Mouse (Mus musculus): Measurements from ENCODE around the gene Col1a1. TPM values are rescaled to one million over a fixed set of nuclear protein-coding genes. Genes with fewer than 3 reads are reported as not detected.

The Col1a1 gene
- polyA plus RNA-seq, 1 experiment from 2014 or later = 380 TPM

- WGBS = 31% methylated on average over 4 of the region's 4 CpGs
- Histone ChIP-seq H3K4me3 (ENCODE audit: low read length) (no peak overlapping the region), H3K27ac (ENCODE audit: low read depth, low read length) (peak overlapping the region; percentile 97; the same call in 1 of the 2 replicates), H3K9me3 (ENCODE audit: control insufficient read depth, low read length) (no peaks in the 10 kb centered on the region), H3K9ac (ENCODE audit: low read depth, low read length) (no peak overlapping the region), H3K4me2 (replicated peaks; ENCODE audit: low read depth, low read length) (no peak overlapping the region), H3K36me3 (ENCODE audit: control insufficient read depth, insufficient read depth, low read length) (no peaks in the 10 kb centered on the region), H3K27me3 (ENCODE audit: control insufficient read depth, insufficient read depth, low read length) (peaks cover under 1% of the 10 kb centered on the region; the same call in 1 of the 2 replicates), H3K4me1 (ENCODE audit: control insufficient read depth, insufficient read depth, low read length) (peaks cover 49% of the 10 kb centered on the region)
- no peak for ATAC-seq (ENCODE audit: low FRiP score, low TSS enrichment)
Observed at GRCm38 (mm10) chr11:94930151-94930550, 5.9 kb upstream of the Col1a1 start.

GRCm38 (mm10) chr11:94933584-94933983 lies 2.4 kb upstream of the Col1a1 start:
- peaks cover 42% of the 10 kb centered on the region for H3K4me1 ChIP-seq (ENCODE audit: control insufficient read depth, insufficient read depth, low read length)
- peak overlapping the region; percentile 40 for H3K9ac ChIP-seq (ENCODE audit: low read depth, low read length)
- no peak for ATAC-seq (ENCODE audit: low FRiP score, low TSS enrichment)
- no peak overlapping the region for H3K4me3 ChIP-seq (ENCODE audit: low read length)
- no peaks in the 10 kb centered on the region for H3K36me3 ChIP-seq (ENCODE audit: control insufficient read depth, insufficient read depth, low read length)
- peak overlapping the region; percentile 12; the same call in 1 of the 2 replicates for H3K4me2 ChIP-seq (replicated peaks; ENCODE audit: low read depth, low read length)
- H3K27me3 ChIP-seq (ENCODE audit: control insufficient read depth, insufficient read depth, low read length) = peaks cover 8% of the 10 kb centered on the region; the same call in 1 of the 2 replicates
- no peaks in the 10 kb centered on the region for H3K9me3 ChIP-seq (ENCODE audit: control insufficient read depth, low read length)
- 12% methylated on average over 8 of the region's 8 CpGs for WGBS
- peak overlapping the region; percentile 83 for H3K27ac ChIP-seq (ENCODE audit: low read depth, low read length)

GRCm38 (mm10) chr11:94934526-94934925 lies 1.5 kb upstream of the Col1a1 start:
- H3K36me3 ChIP-seq (ENCODE audit: control insufficient read depth, insufficient read depth, low read length) = peaks cover 8% of the 10 kb centered on the region; the same call in 1 of the 2 replicates
- 17% methylated on average over 11 of the region's 11 CpGs for WGBS
- no peaks in the 10 kb centered on the region for H3K9me3 ChIP-seq (ENCODE audit: control insufficient read depth, low read length)
- peak overlapping the region; percentile 10; the same call in 1 of the 2 replicates for H3K4me2 ChIP-seq (replicated peaks; ENCODE audit: low read depth, low read length)
- peaks cover 39% of the 10 kb centered on the region for H3K4me1 ChIP-seq (ENCODE audit: control insufficient read depth, insufficient read depth, low read length)
- no peak overlapping the region for H3K4me3 ChIP-seq (ENCODE audit: low read length)
- H3K27ac ChIP-seq (ENCODE audit: low read depth, low read length) = peak overlapping the region; percentile 83; the same call in 1 of the 2 replicates
- peaks cover 8% of the 10 kb centered on the region; the same call in 1 of the 2 replicates for H3K27me3 ChIP-seq (ENCODE audit: control insufficient read depth, insufficient read depth, low read length)
- no peak for ATAC-seq (ENCODE audit: low FRiP score, low TSS enrichment)
- H3K9ac ChIP-seq (ENCODE audit: low read depth, low read length) = no peak overlapping the region

GRCm38 (mm10) chr11:94936851-94937295 lies 849 bp downstream of the Col1a1 start:
- Histone ChIP-seq H3K36me3 (ENCODE audit: control insufficient read depth, insufficient read depth, low read length) (peaks cover 27% of the 10 kb centered on the region; the same call in 1 of the 2 replicates), H3K27me3 (ENCODE audit: control insufficient read depth, insufficient read depth, low read length) (peaks cover 8% of the 10 kb centered on the region; the same call in 1 of the 2 replicates), H3K9ac (ENCODE audit: low read depth, low read length) (peak overlapping the region; percentile 72), H3K4me1 (ENCODE audit: control insufficient read depth, insufficient read depth, low read length) (peaks cover 29% of the 10 kb centered on the region), H3K4me2 (replicated peaks; ENCODE audit: low read depth, low read length) (peak overlapping the region; percentile 52), H3K4me3 (ENCODE audit: low read length) (peak overlapping the region; percentile 59), H3K9me3 (ENCODE audit: control insufficient read depth, low read length) (no peaks in the 10 kb centered on the region), H3K27ac (ENCODE audit: low read depth, low read length) (peak overlapping the region; percentile 80; the same call in 1 of the 2 replicates)
- peak; percentile 77 for ATAC-seq (ENCODE audit: low FRiP score, low TSS enrichment)
- 0% methylated on average over 17 of the region's 17 CpGs for WGBS

- Histone ChIP-seq H3K9me3 (ENCODE audit: control insufficient read depth, low read length) (no peaks in the 10 kb centered on the region), H3K4me1 (ENCODE audit: control insufficient read depth, insufficient read depth, low read length) (peaks cover 29% of the 10 kb centered on the region), H3K36me3 (ENCODE audit: control insufficient read depth, insufficient read depth, low read length) (peaks cover 29% of the 10 kb centered on the region), H3K27me3 (ENCODE audit: control insufficient read depth, insufficient read depth, low read length) (peaks cover 8% of the 10 kb centered on the region; the same call in 1 of the 2 replicates), H3K4me3 (ENCODE audit: low read length) (peak overlapping the region; percentile 59), H3K4me2 (replicated peaks; ENCODE audit: low read depth, low read length) (peak overlapping the region; percentile 52), H3K9ac (ENCODE audit: low read depth, low read length) (peak overlapping the region; percentile 72; the same call in 1 of the 2 replicates), H3K27ac (ENCODE audit: low read depth, low read length) (peak overlapping the region; percentile 53; the same call in 1 of the 2 replicates)
- WGBS = under 1% methylated on average over 18 of the region's 18 CpGs
- peak; percentile 55 for ATAC-seq (ENCODE audit: low FRiP score, low TSS enrichment)
Observed at GRCm38 (mm10) chr11:94937335-94937781, 1.3 kb downstream of the Col1a1 start.

GRCm38 (mm10) chr11:94937787-94938186 lies 1.8 kb downstream of the Col1a1 start:
- peak overlapping the region; percentile 53; the same call in 1 of the 2 replicates for H3K27ac ChIP-seq (ENCODE audit: low read depth, low read length)
- peaks cover 29% of the 10 kb centered on the region for H3K4me1 ChIP-seq (ENCODE audit: control insufficient read depth, insufficient read depth, low read length)
- whole genome bisulfite sequencing = 2% methylated on average over 15 of the region's 15 CpGs
- peaks cover 8% of the 10 kb centered on the region; the same call in 1 of the 2 replicates for H3K27me3 ChIP-seq (ENCODE audit: control insufficient read depth, insufficient read depth, low read length)
- peak overlapping the region; percentile 59 for H3K4me3 ChIP-seq (ENCODE audit: low read length)
- H3K4me2 ChIP-seq (replicated peaks; ENCODE audit: low read depth, low read length) = peak overlapping the region; percentile 52
- H3K9me3 ChIP-seq (ENCODE audit: control insufficient read depth, low read length) = no peaks in the 10 kb centered on the region
- ATAC-seq (ENCODE audit: low FRiP score, low TSS enrichment) = 0 out of 2 replicates have a peak, but pooled peaks have one; percentile 0
- H3K9ac ChIP-seq (ENCODE audit: low read depth, low read length) = peak overlapping the region; percentile 72
- peaks cover 33% of the 10 kb centered on the region for H3K36me3 ChIP-seq (ENCODE audit: control insufficient read depth, insufficient read depth, low read length)

- Histone ChIP-seq H3K4me2 (replicated peaks; ENCODE audit: low read depth, low read length) (peak overlapping the region; percentile 52), H3K9me3 (ENCODE audit: control insufficient read depth, low read length) (no peaks in the 10 kb centered on the region), H3K27me3 (ENCODE audit: control insufficient read depth, insufficient read depth, low read length) (peaks cover 8% of the 10 kb centered on the region; the same call in 1 of the 2 replicates), H3K9ac (ENCODE audit: low read depth, low read length) (peak overlapping the region; percentile 72; the same call in 1 of the 2 replicates), H3K4me3 (ENCODE audit: low read length) (peak overlapping the region; percentile 59), H3K36me3 (ENCODE audit: control insufficient read depth, insufficient read depth, low read length) (peaks cover 38% of the 10 kb centered on the region), H3K4me1 (ENCODE audit: control insufficient read depth, insufficient read depth, low read length) (peaks cover 29% of the 10 kb centered on the region), H3K27ac (ENCODE audit: low read depth, low read length) (no peak overlapping the region; the same call in 1 of the 2 replicates)
- no peak for ATAC-seq (ENCODE audit: low FRiP score, low TSS enrichment)
- WGBS = 20% methylated on average over 9 of the region's 9 CpGs
Observed at GRCm38 (mm10) chr11:94938296-94938695, 2.3 kb downstream of the Col1a1 start.

GRCm38 (mm10) chr11:94939280-94939679 lies 3.3 kb downstream of the Col1a1 start:
- Histone ChIP-seq H3K9me3 (ENCODE audit: control insufficient read depth, low read length) (no peaks in the 10 kb centered on the region), H3K27me3 (ENCODE audit: control insufficient read depth, insufficient read depth, low read length) (peaks cover 8% of the 10 kb centered on the region; the same call in 1 of the 2 replicates), H3K27ac (ENCODE audit: low read depth, low read length) (peak overlapping the region; percentile 42; the same call in 1 of the 2 replicates), H3K9ac (ENCODE audit: low read depth, low read length) (peak overlapping the region; percentile 38; the same call in 1 of the 2 replicates), H3K36me3 (ENCODE audit: control insufficient read depth, insufficient read depth, low read length) (peaks cover 47% of the 10 kb centered on the region), H3K4me3 (ENCODE audit: low read length) (peak overlapping the region; percentile 59; the same call in 1 of the 2 replicates), H3K4me1 (ENCODE audit: control insufficient read depth, insufficient read depth, low read length) (peaks cover 22% of the 10 kb centered on the region), H3K4me2 (replicated peaks; ENCODE audit: low read depth, low read length) (peak overlapping the region; percentile 52)
- no peak for ATAC-seq (ENCODE audit: low FRiP score, low TSS enrichment)
- 20% methylated on average over 4 of the region's 4 CpGs for whole genome bisulfite sequencing

GRCm38 (mm10) chr11:94941121-94941520 lies 5.1 kb downstream of the Col1a1 start:
- Histone ChIP-seq H3K27ac (ENCODE audit: low read depth, low read length) (peak overlapping the region; percentile 32; the same call in 1 of the 2 replicates), H3K9ac (ENCODE audit: low read depth, low read length) (no peak overlapping the region), H3K27me3 (ENCODE audit: control insufficient read depth, insufficient read depth, low read length) (peaks cover 3% of the 10 kb centered on the region; the same call in 1 of the 2 replicates), H3K4me3 (ENCODE audit: low read length) (no peak overlapping the region), H3K4me2 (replicated peaks; ENCODE audit: low read depth, low read length) (no peak overlapping the region), H3K9me3 (ENCODE audit: control insufficient read depth, low read length) (no peaks in the 10 kb centered on the region), H3K36me3 (ENCODE audit: control insufficient read depth, insufficient read depth, low read length) (peaks cover 61% of the 10 kb centered on the region), H3K4me1 (ENCODE audit: control insufficient read depth, insufficient read depth, low read length) (0 out of 2 replicates have a peak, but pooled peaks cover 14% of the 10 kb centered on the region)
- WGBS = 51% methylated on average over 9 of the region's 9 CpGs
- ATAC-seq (ENCODE audit: low FRiP score, low TSS enrichment) = no peak

Data from kidney, embryonic 14.5 days (tissue).